Mouse (Mus musculus) midbrain, embryonic 11.5 days (tissue): ENCODE data around the gene Mrgprf. TPM values are rescaled to one million over a fixed set of nuclear protein-coding genes. Genes with fewer than 3 reads are reported as not detected.

ENCODE experiments used
- ATAC-seq: fragments of 200-750 bp; cut with Nextera tagmentation; 2 replicates; pipeline ENCODE4 v1.8.0; 2017; ENCODE audit warnings: moderate TSS enrichment, moderate library complexity; ENCODE audit not compliant: low FRiP score
- DNase-seq: peaks from one replicate; pipeline ENCODE4 v3.0.0; 2015; ENCODE audit warnings: low spot score; ENCODE audit errors: missing footprints
- H3K27ac ChIP-seq: fragments of 300-500 bp; sonication (generic); 2 replicates; pipeline ENCODE4 v1.5.1; 2014; ENCODE audit warnings: low read depth, low read length
- H3K27me3 ChIP-seq: fragments of 300-500 bp; sonication (generic); 2 replicates; pipeline ENCODE4 v1.6.1; 2014; ENCODE audit warnings: mild to moderate bottlenecking, low read length, moderate library complexity, mixed read lengths; ENCODE audit not compliant: control insufficient read depth, insufficient read depth
- H3K36me3 ChIP-seq: fragments of 300-500 bp; sonication (generic); 2 replicates; pipeline ENCODE4 v1.6.1; 2014; ENCODE audit warnings: mild to moderate bottlenecking, low read length, moderate library complexity, mixed read lengths; ENCODE audit not compliant: control insufficient read depth, insufficient read depth
- H3K4me1 ChIP-seq: fragments of 300-500 bp; sonication (generic); 2 replicates; pipeline ENCODE4 v1.6.1; 2014; ENCODE audit warnings: low read length; ENCODE audit not compliant: control insufficient read depth, insufficient read depth
- H3K4me2 ChIP-seq: fragments of 300-500 bp; sonication (generic); 2 replicates; pipeline ENCODE4 v1.6.1; 2014; ENCODE audit warnings: mild to moderate bottlenecking, moderate library complexity
- H3K4me3 ChIP-seq: fragments of 300-500 bp; sonication (generic); 2 replicates; pipeline ENCODE4 v1.5.1; 2014; ENCODE audit warnings: low read depth, low read length
- H3K9ac ChIP-seq: fragments of 300-500 bp; sonication (generic); 2 replicates; pipeline ENCODE4 v1.6.1; 2014; ENCODE audit warnings: low read length
- H3K9me3 ChIP-seq: fragments of 300-500 bp; sonication (generic); 2 replicates; pipeline ENCODE4 v1.6.1; 2016; ENCODE audit warnings: low read length; ENCODE audit not compliant: control insufficient read depth
- WGBS: fragments of 180-500 bp; shearing (Covaris S2); extraction: QIAGEN DNeasy Blood & Tissue Kit; methylation state at CpG from one replicate; pipeline ENCODE4 v1.1.7; 2014; 5-methylcytosine and 5-hydroxymethylcytosine counted together
- polyA plus RNA-seq: library from polyadenylated mRNA; unstranded; fragments of >200 nt; fragmentation: Nextera tagmentation; extraction: Ambion mirVana; gene quantifications from 2 replicates; pipeline ENCODE4 v1.2.1, GENCODE M21; 2014

The Mrgprf gene
- polyA plus RNA-seq, 1 experiment from 2014 or later: 0.51 TPM

- no peak overlapping the region for H3K27ac ChIP-seq
- H3K9me3 ChIP-seq: no peaks in the 10 kb centered on the region
- H3K4me1 ChIP-seq: no peaks in the 10 kb centered on the region
- H3K4me2 ChIP-seq: no peak overlapping the region
- WGBS: 82% methylated on average over 30 of the region's 30 CpGs
- no peak overlapping the region for H3K4me3 ChIP-seq
- H3K9ac ChIP-seq: no peak overlapping the region
- H3K27me3 ChIP-seq: no peaks in the 10 kb centered on the region
- DNase-seq (no peak), ATAC-seq (no peak)
- no peaks in the 10 kb centered on the region for H3K36me3 ChIP-seq
Measured at GRCm38 (mm10) chr7:145308061-145308675, 7.5 kb downstream of the Mrgprf start.

GRCm38 (mm10) chr7:145308866-145309265 lies 8.2 kb downstream of the Mrgprf start:
- WGBS: 81% methylated on average over 4 of the region's 4 CpGs
- no peaks in the 10 kb centered on the region for H3K4me1 ChIP-seq

GRCm38 (mm10) chr7:145309877-145310276 lies 9.2 kb downstream of the Mrgprf start:
- Histone ChIP-seq H3K4me1 (no peaks in the 10 kb centered on the region), H3K9ac (no peak overlapping the region), H3K4me3 (no peak overlapping the region), H3K27ac (no peak overlapping the region), H3K4me2 (no peak overlapping the region), H3K36me3 (no peaks in the 10 kb centered on the region), H3K27me3 (no peaks in the 10 kb centered on the region), H3K9me3 (no peaks in the 10 kb centered on the region)
- no peak for DNase-seq
- WGBS: 84% methylated on average over 1 of the region's 1 CpGs
- ATAC-seq: no peak

More at GRCm38 (mm10) chr7:145308866-145309265, 8.2 kb downstream of the Mrgprf start:
- Histone ChIP-seq H3K9me3 (no peaks in the 10 kb centered on the region), H3K27me3 (no peaks in the 10 kb centered on the region), H3K4me2 (no peak overlapping the region), H3K4me3 (no peak overlapping the region), H3K9ac (no peak overlapping the region), H3K36me3 (no peaks in the 10 kb centered on the region), H3K27ac (no peak overlapping the region)
- no peak for ATAC-seq
- DNase-seq: no peak

- H3K4me2 ChIP-seq: no peak overlapping the region
Measured at GRCm38 (mm10) chr7:145310526-145310925, 9.9 kb downstream of the Mrgprf start.

GRCm38 (mm10) chr7:145312137-145312536 lies 11.5 kb downstream of the Mrgprf start:
- no peak for DNase-seq
- H3K9ac ChIP-seq: no peak overlapping the region
- H3K4me1 ChIP-seq: no peaks in the 10 kb centered on the region
- H3K4me2 ChIP-seq: no peak overlapping the region
- no peak for ATAC-seq
- no peak overlapping the region for H3K4me3 ChIP-seq
- 82% methylated on average over 3 of the region's 3 CpGs for WGBS
- H3K27me3 ChIP-seq: no peaks in the 10 kb centered on the region
- H3K9me3 ChIP-seq: no peaks in the 10 kb centered on the region
- no peaks in the 10 kb centered on the region for H3K36me3 ChIP-seq
- no peak overlapping the region for H3K27ac ChIP-seq

More at GRCm38 (mm10) chr7:145310526-145310925, 9.9 kb downstream of the Mrgprf start:
- Histone ChIP-seq H3K9me3 (no peaks in the 10 kb centered on the region), H3K27me3 (no peaks in the 10 kb centered on the region), H3K9ac (no peak overlapping the region), H3K27ac (no peak overlapping the region), H3K36me3 (no peaks in the 10 kb centered on the region), H3K4me3 (no peak overlapping the region), H3K4me1 (no peaks in the 10 kb centered on the region)
- WGBS: 78% methylated on average over 5 of the region's 5 CpGs
- no peak for ATAC-seq
- DNase-seq: no peak

GRCm38 (mm10) chr7:145314785-145315411 lies 14.3 kb downstream of the Mrgprf start, which contains the start of gene Mrgprd:
TSS of gene Mrgprd (plus strand) at chr7:145314835.
- no peak within 1 kb of the TSS for H3K4me2 ChIP-seq
- H3K4me3 ChIP-seq: no peak within 1 kb of the TSS
- H3K9me3 ChIP-seq: no peaks in the 10 kb centered on the region
- no peak within 1 kb of the TSS for H3K27ac ChIP-seq
- H3K4me1 ChIP-seq: no peaks in the 10 kb centered on the region
- DNase-seq: no peak
- no peaks in the 10 kb centered on the region for H3K36me3 ChIP-seq
- H3K9ac ChIP-seq: no peak within 1 kb of the TSS
- ATAC-seq: no peak
- 87% methylated on average over 6 of the region's 6 CpGs for WGBS
- H3K27me3 ChIP-seq: no peaks in the 10 kb centered on the region

GRCm38 (mm10) chr7:145317522-145317921 lies 16.9 kb downstream of the Mrgprf start:
- no peak for DNase-seq
- Histone ChIP-seq H3K4me3 (no peak overlapping the region), H3K36me3 (no peaks in the 10 kb centered on the region), H3K4me1 (no peaks in the 10 kb centered on the region), H3K4me2 (no peak overlapping the region), H3K9me3 (no peaks in the 10 kb centered on the region), H3K9ac (no peak overlapping the region), H3K27me3 (no peaks in the 10 kb centered on the region), H3K27ac (no peak overlapping the region)
- 68% methylated on average over 4 of the region's 4 CpGs for WGBS
- ATAC-seq: no peak

- no peak for DNase-seq
- H3K36me3 ChIP-seq: no peaks in the 10 kb centered on the region
- WGBS: 88% methylated on average over 3 of the region's 3 CpGs
Measured at GRCm38 (mm10) chr7:145319481-145319880, 18.9 kb downstream of the Mrgprf start.

GRCm38 (mm10) chr7:145323607-145324006 lies 23.0 kb downstream of the Mrgprf start:
- Histone ChIP-seq H3K27ac (no peak overlapping the region), H3K9me3 (no peaks in the 10 kb centered on the region), H3K4me3 (no peak overlapping the region), H3K4me2 (no peak overlapping the region), H3K9ac (no peak overlapping the region), H3K27me3 (no peaks in the 10 kb centered on the region), H3K36me3 (no peaks in the 10 kb centered on the region), H3K4me1 (no peaks in the 10 kb centered on the region; the same call in 1 of the 2 replicates)
- no peak for ATAC-seq
- 30% methylated on average over 4 of the region's 4 CpGs for WGBS
- DNase-seq: no peak

More at GRCm38 (mm10) chr7:145319481-145319880, 18.9 kb downstream of the Mrgprf start:
- Histone ChIP-seq H3K27me3 (no peaks in the 10 kb centered on the region), H3K4me1 (no peaks in the 10 kb centered on the region), H3K4me2 (no peak overlapping the region), H3K9me3 (no peaks in the 10 kb centered on the region), H3K9ac (no peak overlapping the region), H3K4me3 (no peak overlapping the region), H3K27ac (no peak overlapping the region)
- ATAC-seq: no peak
